Mouse (Mus musculus) cerebellum, postnatal 14 days (tissue): Measurements from ENCODE around the gene Prss16.
A peak's percentile ranks its signal among the peaks of the same experiment; 100 is the strongest.

Experiments used
- DNase-seq, 2 experiments: peaks; one replicate each; pipeline ENCODE4 v3.0.0; 2021; ENCODE audit warnings: mixed read lengths in 2 of 2

The Prss16 gene

DNA sequence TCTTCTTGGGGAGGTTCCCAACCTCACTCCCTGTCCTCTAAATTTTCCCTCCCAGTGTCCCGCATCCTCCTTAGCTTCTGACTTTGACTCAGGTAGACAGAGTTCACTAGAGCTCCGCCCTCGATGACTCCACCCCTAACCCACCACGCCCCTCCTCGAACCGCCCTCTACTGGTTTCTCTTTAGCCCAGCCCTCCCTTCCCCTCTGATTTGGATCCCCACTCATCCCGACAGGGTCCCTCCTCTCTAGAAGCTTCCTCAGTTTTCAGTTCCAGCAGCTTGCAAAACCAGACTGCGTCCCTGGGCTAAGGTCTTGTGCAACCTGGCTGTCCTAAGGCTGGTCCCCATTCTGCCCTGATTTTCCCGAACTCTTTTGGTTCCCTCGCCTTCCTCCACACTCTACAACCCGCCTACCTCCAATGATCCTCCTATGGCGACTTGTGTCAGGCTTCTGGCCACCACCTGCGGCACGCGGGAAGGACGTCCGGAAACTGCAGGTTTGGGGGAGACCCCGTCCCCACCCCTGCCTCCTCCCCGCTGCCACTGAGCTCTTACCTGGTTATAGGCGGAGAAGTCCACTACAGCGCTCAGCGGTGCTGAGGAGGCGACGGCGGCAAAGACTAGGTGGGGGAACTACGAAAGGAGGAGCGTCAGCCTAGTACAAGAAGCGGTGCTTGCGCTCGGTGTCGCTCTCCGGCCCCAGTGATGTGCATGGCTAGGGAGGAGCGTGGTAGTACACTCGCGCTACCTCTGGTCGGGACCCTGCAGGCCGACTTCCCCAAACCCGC, 3.0 kb downstream of the Prss16 start:
- DNase-seq: peak in 1 of 2 experiments; percentile 26

GRCm38 (mm10) chr13:22005605-22006333, 3.8 kb downstream of the Prss16 start:
- peak; percentile 32 to 33 for DNase-seq

DNA sequence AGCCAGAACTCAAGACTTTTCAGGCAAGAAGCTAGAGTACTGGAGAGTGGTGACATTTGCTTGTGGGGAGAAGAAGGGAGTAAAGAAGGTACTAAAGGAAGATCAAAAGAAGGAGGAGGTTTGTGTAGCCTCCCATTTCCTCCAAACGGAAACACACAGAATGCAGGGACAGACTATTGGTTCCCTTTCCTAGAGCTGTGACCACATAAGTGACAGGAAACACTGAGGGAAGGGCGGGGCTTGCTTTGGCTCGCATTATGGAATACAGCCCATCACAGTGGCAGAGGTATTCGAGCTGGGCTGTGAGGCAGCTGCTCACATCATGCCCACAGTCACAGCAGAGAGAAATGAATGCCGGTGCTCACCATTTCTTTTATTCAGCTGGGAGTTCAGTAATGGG, 7.7 kb downstream of the Prss16 start:
- DNase-seq: no peak

GRCm38 (mm10) chr13:22001346-22001745, 8.2 kb downstream of the Prss16 start:
- no peak for DNase-seq

DNA sequence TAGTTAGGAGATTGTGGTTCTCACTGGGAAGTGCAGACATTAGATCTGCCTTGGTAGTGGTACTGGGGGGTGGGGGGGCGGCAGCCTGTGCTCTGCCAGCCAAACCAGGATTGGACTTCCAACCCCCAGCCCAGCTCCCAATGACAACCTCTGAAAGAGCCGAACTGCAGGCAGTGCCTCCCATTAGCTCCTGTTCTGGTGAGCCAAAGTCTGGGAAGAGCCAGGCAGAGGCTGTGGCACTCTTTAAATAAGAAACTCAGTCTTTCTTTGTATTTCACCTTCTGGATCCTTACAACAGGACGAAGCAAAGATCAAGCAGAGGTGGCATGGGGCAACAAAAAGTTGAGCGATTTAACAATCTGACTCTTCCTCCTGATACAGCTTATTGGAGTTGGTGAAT, 10.4 kb downstream of the Prss16 start:
- DNase-seq: no peak

DNA sequence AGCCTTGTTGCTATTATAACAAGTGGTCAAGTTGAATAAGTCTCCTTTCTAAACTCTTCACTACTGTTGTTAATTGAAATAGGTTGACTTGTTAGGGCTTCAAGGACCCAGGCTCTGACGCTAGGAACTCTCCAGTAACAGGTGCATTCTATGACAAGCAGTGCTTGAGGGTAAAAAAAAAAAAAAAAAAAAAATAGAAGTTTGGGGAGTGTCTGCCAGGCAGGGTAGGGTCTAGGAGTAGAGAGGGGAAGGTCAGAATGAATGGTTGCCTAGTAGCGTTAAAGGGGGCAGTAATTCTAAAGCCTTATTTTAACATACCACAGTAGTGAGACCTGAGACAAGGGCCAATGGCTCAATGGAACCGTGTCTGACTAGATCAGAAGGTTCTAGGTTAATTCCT, 11.1 kb downstream of the Prss16 start:
- no peak for DNase-seq

- DNase-seq: no peak
Measured at GRCm38 (mm10) chr13:21997821-21998220, 11.7 kb downstream of the Prss16 start.

DNA sequence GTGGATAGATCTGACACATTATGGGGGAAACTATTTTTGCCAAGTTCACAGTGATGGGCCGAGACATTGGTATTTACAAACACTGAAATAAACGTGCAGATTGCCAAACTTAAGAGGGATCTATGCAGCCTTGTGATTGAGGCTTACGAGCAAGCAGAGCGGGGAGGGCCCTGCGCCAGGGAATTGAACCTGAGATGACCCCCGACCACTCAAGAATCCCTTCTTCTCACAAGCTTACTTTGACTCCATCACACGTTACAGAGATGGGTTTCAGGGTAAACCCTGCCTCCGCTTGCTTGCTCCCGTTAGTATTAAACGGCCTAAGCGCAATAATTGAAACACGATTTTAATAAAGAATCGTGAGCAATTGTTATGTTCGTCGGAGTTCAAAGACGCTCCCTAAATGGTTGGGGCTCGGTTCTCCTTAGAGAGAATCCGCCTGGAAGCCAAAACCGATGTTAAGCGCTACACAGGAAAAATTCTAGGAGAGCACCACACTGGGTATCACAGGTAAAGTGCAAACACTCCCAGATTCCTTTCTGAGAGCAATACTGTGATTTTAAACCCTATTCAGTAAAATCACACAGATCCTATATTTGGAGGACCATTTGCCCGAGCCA, 12.2 kb downstream of the Prss16 start:
- peak in 1 of 2 experiments; percentile 27 for DNase-seq

DNA sequence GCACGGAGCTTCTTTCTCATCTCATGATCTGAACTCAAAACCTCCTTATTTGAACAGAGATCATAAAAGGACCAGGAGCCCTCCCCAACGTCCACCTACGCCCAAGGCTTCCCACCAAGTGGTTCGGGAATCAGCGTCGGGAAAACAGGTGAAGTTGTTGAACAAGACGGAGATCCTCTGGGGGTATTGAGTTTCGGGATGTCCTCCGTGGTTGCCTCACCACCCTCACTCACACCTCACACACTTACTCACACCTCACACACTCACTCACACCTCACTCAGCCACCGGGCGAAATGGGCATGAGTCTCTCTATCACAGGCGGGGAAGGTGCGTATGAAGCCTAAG, 12.7 kb downstream of the Prss16 start:
- DNase-seq: peak; percentile 13 to 33

GRCm38 (mm10) chr13:21996101-21996839, 13.3 kb downstream of the Prss16 start:
- peak; percentile 28 to 50 for DNase-seq

DNA sequence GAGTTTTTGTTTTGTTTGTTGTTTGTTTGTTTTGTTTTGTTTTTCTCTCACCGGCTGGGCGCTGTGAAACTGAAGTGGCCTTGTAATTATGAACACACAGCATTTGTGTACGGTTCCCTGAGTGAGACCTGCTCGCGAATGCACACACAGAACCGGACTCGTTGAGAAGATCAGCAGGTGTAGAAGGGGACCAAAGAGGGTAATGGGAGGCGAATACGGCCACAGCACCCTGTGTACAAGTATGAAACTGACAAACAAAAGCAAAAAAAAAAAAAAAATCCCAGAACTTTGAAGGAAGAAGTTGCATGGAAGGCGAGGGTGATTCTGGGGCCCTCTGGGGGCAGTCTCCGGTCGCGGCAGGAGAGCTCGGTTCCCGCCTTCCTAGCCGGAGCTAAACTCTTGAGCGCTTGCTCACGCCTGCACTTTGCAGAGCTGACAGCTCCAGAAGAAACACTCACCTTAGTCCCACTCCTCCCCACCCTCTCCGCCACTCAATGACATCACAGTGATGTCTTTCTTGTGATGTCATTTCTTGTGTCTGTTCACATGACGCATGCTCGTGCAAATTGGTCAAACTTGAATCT, 14.1 kb downstream of the Prss16 start:
- DNase-seq: peak; percentile 28 to 36

DNA sequence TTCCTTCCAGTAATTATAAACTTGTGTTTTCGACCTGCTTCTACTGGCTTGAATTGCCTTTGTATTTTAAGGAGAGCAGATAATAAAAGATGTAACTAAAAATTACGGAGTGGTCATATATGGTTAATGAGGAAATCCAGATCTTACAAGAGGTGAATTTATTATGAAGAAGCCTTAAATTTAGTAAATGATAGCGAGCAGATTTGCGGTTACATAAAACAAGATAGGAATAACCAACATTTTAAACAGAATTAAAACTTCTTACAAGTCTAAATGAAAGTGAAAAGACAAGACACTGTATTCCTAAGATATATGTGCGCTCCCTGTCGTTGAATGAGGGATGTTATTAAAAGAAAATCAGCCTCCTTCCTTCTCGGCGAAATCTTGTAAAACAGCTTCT, 14.6 kb downstream of the Prss16 start:
- no peak for DNase-seq

GRCm38 (mm10) chr13:21993957-21994738, 15.4 kb downstream of the Prss16 start:
- DNase-seq: peak; percentile 49 to 56

DNA sequence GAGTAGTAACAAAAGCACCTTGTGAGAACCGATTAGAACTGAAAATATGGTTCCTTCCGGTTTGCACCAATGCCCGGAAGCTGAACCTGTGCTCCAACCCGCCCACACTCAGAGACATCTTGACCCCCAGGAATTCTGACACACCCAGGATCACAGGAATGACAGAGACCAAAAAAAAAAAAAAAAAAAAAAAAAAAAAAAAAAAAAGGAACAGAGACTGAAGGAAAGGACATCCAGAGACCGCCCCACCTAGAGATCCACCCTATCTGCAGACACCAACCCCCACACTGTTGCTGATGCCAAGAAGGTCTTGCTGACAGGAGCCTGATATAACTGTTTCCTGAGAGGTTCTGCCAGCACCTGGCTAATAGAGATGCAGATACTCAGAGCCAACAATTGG, 17.0 kb downstream of the Prss16 start:
- no peak for DNase-seq

- DNase-seq: no peak
Measured at GRCm38 (mm10) chr13:21984486-21984885, 25.1 kb downstream of the Prss16 start.

DNA sequence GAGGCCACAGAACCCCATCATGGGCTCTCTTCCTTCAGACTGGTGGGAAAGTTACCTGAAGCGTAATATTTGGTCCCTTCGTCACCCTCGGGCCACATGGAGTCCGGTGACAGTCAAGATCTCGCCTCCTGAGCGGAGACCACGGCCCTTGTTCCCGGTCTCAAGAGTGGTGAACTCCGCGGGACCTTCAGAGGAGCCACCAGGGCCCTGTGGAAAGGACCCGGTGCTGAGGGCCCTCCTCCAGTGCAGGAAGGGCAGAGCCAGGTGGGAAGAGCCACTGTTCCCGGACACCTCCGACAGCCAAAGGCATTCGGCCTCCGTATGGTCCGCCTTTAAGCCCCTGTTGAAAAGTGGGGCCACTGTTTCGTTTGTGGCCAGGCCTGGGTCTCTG, 27.7 kb downstream of the Prss16 start:
- DNase-seq: no peak

DNA sequence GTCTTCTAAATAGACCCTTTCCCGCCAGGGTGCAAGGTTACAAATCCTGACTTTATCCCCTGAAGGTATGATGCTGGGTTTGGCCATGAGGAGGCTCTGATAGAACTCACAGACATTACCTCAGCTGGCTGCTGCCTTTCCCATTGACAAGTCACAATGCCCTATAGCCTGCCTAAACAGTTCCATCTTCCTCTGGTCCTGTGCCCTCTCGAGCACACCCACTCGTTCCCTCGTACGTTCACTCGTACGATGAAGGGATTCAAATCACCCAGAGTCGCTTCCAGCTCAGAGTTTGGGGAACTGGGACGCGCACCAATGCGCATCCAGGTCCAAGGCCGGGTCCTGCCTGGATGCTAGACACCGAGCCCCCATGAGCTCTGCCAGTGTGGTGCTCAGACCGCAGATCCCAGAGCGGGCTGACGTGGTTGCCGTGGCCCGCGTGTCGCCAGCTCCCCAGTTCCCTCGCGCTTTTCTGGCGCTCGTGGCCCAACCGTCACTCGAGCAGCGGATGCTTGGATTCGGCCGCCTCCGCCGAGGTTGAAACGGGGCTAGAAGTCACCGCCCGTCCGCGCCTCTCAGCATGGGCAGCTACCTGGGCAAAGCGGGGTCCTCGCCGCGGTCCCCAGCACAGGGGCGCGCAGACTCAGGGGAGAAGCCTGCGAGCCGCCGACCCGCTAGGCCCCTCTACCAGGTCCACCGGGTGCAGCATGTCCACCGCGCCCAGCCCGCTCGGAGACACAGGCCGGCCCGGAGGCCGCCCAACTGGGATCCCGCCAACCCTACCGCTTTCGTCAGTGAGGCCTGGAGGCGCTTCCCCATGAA, 28.4 kb downstream of the Prss16 start, which contains the start of gene Pom121l2:
TSS of gene Pom121l2 (plus strand) at position 214 of the 822 bp plus-strand sequence.
- DNase-seq: peak; percentile 55 to 62

DNA sequence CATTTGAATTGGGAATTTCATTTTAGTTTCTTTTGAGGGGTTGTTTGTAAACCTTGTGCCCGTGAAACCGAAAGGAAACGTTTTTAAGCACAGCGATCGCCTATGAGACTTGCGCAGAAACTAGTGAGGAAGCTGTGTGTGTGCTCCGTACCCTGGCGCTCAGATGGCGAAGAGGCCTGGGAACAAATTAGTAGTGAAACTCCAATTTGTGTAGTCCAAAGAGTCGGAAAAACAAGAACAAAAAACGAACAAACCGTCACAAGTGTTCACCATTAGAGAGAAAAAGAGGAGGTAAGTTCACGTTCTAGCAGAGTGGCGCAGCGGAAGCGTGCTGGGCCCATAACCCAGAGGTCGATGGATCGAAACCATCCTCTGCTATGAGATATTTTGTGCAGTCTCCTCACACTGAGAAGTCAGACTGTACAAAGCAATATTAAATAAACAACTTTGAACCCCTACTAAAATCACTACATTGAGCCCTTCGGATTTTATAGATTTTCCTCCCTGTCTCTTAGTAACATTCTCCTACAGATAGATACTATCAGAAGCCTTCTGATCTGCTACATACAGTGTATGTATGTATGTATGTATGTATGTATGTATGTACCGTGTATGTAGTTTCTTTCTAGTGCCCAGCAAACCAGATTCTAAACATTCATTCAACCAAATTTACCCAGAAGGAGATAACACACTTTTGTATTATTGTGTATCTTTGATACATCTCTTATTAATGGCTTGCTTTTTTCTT, 34.6 kb downstream of the Prss16 start:
- DNase-seq: peak; percentile 82

DNA sequence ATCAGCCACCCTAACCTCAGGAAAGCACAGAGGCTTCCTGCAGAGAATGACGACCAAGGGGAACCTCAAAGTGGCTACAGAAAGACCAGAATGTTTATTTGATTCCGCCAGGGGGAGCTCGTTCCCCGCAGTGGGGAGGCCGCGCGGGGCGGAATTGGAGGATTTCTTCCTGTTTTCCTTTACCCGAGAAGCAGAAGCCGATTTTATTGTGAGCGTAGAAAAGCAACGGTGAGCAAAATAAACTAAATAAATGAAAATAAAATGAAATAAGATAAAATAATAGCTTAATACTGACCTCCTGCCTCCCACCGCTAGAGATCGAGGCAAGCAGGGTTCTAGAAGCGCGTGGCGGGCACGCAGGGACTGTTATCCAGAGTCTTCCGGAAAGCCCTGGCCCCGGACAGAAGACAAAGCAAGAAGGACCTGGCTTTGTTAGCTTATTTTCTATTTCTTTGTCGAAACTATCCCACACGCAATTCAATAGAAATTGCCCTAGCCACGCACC, 35.3 kb downstream of the Prss16 start:
- peak; percentile 95 for DNase-seq

- DNase-seq: peak; percentile 20 to 31
Measured at GRCm38 (mm10) chr13:21971641-21972040, 37.9 kb downstream of the Prss16 start.
